Mouse (Mus musculus) left cerebral cortex, adult 9 months (tissue): Measurements from ENCODE around the gene St6galnac5.

Experiments
- DNase-seq, 2 experiments: peaks; one replicate each; pipeline ENCODE4 v3.0.0; 2022; ENCODE audit warnings: low spot score in 2 of 2

St6galnac5 gene

GRCm38 (mm10) chr3:152913625-152914024, 68.4 kb downstream of the St6galnac5 start:
- no peak for DNase-seq

- no peak for DNase-seq
Measured at GRCm38 (mm10) chr3:152913150-152913549, 68.9 kb downstream of the St6galnac5 start.

- DNase-seq: no peak
Measured at GRCm38 (mm10) chr3:152912216-152913101, 69.6 kb downstream of the St6galnac5 start.

- no peak for DNase-seq
Measured at GRCm38 (mm10) chr3:152911578-152911977, 70.5 kb downstream of the St6galnac5 start.

DNA sequence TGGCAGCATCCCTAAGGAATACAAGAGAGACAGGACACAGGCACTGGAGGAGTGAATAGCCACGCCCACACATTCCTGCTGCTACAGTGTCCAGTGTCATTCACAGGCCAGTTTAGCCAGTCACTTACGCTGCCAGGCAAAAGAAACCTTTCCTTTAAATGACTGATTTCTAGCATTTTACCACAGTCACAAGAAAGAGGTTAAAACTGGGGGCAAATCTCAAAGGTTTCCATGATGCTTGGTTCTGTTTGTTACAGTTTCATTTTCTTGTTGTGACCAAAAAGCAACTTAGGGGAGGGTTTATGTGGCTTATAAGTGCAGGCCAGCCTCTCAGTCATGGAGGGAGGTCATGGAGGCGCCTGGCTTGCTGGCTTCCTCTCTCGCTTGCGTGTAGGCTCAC, 74.4 kb downstream of the St6galnac5 start:
- no peak for DNase-seq

DNA sequence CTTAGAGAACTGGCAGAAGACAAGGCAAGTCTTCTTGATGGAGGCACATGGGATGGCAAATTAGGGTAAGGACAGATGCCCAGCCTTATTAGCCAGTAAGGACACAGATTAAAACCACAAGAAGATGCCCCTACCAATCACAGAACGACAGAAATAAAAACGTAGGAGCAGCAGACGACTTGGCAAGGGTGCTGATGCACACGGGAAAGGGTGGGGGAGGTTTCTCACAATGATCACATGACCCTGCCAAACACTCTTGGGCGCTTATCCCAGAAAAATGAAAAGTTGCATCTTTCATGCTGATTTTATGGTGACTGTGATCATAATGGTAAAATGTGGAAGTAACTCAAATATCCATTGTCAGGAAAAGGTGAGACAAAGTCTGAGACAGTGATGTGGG, 75.0 kb downstream of the St6galnac5 start:
- peak in 1 of 2 experiments; percentile 26 for DNase-seq

- no peak for DNase-seq
Measured at GRCm38 (mm10) chr3:152905800-152906199, 76.2 kb downstream of the St6galnac5 start.

GRCm38 (mm10) chr3:152905026-152905425, 77.0 kb downstream of the St6galnac5 start:
- DNase-seq: no peak

DNA sequence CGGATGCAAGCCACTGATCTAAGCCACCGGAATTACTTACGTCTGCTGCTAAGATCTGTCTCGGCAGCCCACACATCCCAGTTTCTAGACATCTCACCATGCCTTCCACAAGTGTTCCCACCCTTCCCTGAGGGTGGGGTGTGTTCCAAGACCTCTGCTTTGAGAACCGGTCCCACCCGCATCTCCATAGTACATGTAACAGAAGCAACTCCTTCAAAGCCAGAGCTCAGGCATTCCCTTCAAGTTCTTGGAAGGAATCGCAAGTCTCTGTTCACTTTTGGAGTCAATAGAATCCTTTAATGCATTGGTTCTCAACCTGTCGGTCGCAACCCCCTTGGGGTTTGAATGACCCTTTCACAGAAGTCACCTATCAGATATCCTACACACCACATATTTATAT, 83.1 kb downstream of the St6galnac5 start:
- DNase-seq: no peak

DNA sequence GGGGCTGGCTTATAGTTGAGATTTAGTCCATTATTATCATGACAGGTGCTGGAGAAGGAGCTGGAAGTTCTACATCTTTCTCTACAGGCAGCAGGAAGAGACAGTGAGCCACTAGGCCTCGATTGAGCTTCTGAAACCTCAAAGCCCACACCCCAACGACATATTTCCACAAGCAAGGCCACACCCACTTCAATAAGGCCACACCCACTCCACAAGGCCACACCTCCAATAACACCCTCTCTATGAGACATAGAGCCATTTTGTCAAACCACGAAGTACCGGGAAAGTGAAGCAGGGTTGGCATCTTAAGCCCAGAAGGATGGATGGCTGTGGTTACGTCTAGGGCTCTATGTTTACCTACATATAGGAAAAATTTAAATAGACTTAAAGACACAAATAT, 84.8 kb downstream of the St6galnac5 start:
- no peak for DNase-seq

GRCm38 (mm10) chr3:152896111-152896510, 85.9 kb downstream of the St6galnac5 start:
- DNase-seq: no peak

GRCm38 (mm10) chr3:152894935-152895334, 87.1 kb downstream of the St6galnac5 start:
- no peak for DNase-seq

DNA sequence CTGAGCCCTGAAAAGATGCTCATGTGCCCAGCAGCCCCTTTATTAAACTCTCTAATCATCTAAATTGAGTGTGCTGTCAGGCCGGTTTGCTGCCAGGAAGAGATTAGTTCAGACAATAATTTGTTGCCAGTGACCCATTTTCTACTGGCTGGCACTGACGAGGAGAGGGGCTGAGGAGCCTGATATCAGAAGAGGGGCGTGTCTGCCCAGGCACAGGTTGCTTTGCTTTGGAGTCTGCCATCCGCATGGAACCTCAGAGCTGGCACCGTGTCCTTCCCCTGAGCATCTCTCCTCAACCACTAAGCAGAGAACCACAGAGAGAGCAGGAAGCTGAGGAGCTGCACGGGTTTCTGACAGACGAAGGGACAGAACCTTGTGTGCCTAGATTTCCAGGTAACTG, 93.9 kb downstream of the St6galnac5 start:
- no peak for DNase-seq

GRCm38 (mm10) chr3:152886749-152887148, 95.3 kb downstream of the St6galnac5 start:
- DNase-seq: no peak

DNA sequence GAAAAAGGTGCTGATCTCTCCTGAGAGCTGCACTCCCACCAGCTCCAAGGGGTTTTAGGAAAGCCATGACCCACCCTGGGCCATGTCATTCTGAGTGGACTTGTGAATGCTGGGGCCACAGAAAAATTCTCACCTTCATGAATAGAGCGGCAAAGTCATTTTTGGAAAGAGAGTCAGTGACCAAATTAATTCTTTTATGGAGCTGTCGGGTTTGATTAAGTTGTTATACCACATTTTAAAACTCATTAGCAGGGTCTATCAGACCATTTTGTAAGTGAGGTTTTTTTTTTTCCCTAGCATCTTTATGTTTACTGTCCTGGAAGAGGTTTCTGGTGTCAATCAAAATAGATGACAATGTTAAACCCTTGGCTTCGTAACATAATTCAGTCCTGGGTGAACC, 98.5 kb downstream of the St6galnac5 start:
- no peak for DNase-seq

DNA sequence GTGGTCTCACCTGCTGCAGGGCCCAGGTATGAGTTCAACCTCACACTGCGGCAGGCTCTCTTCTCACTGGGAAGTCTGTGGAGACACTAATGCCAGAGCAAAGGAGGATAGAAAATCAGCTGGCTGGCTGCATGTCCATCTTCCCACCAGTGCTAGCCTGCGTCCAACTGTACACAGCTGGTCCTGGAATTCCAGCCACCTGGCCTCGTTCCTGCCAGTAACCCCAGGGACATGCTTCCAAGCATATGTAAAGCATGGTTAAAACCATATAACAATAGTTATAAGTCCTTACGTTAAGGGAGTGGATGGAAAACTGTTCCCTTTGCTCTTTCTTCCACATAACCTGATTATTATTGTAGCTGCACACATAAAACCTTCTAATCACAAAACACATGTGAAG, 100.3 kb downstream of the St6galnac5 start:
- no peak for DNase-seq

GRCm38 (mm10) chr3:152880121-152880835, 101.8 kb downstream of the St6galnac5 start:
- peak in 1 of 2 experiments; percentile 28 for DNase-seq

DNA sequence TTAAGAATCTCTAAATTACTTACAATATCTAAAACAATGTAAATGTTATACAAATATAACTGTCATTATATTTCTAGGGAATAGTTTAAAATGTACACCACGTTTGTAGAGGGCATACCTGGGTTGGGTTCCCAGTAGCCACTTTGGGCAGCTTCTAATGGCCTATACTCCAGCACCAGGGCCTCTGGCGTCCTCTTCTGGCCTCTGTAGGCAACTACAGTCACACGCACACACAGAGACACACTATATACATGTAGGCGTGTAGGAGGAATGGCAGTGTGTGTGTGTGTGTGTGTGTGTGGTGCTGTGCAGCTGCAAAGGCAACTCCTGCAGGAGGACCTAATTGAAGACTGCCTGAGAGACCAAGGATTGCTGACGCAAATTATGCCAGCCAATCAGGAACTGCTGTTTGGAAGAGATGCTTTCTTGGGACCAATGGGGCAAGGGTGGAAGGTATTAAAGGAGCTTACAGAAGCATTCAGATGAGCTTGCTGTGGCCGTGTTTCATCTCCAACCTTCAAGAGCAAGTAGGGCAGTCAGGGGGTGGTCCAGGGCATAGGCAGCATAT, 106.2 kb downstream of the St6galnac5 start:
- no peak for DNase-seq

- peak in 1 of 2 experiments; percentile 44 for DNase-seq
Measured at GRCm38 (mm10) chr3:152874431-152875355, 107.4 kb downstream of the St6galnac5 start.

DNA sequence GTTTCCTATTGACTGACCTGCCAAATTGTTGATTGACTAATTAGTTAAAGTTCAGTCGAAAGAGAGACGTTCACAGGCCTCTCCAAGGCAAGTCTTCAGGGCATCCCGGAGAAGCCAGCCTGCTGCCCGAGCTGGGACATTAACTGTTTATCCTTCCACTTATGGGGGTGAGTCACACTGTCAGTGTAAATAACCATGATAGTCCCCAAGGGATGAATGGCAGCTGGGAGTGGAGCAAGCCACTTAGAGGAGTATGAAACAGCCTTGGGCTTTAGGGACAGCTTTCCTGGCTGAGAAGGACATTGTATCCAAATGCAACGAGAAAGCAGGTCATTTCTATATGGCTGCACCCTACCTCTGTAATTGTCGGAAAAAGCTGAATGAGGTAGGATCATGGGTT, 109.5 kb downstream of the St6galnac5 start:
- no peak for DNase-seq

DNA sequence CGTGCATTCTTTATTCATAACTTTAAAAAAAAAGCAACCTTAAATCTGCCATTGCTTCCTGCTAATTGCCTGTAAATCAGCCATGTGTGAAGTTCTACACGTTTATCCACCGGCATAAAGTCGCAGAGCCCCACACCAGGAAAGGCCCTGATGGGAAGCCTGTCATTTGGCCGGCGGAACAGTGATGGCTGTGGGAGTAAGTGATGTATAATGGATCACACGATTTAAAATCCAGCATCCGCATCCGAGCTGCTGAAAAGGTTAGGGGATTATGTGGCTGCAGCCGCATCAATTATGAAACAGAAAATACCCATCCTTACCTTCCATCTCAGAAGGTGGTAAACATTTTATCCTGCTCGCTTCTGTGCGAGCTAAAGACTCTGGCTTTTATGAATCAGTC, 110.0 kb downstream of the St6galnac5 start:
- no peak for DNase-seq
